Mouse (Mus musculus) midbrain, embryonic 10.5 days (tissue): Measurements from ENCODE around the gene Rab15. TPM values are rescaled to one million over a fixed set of nuclear protein-coding genes. Genes with fewer than 3 reads are reported as not detected.
"Not testable (repeated sequence)": the region's sequence is repeated elsewhere in the genome, so short reads cannot be mapped to it uniquely, and the experiment has no call there.

ENCODE experiments used
- DNase-seq: peaks from one replicate; pipeline ENCODE4 v3.0.0-alpha.2; 2017; ENCODE audit warnings: low spot score
- H3K27ac ChIP-seq: fragments of 300-500 bp; sonication (generic); replicated peaks from 2 replicates; pipeline ENCODE4 v1.5.1; 2016; ENCODE audit warnings: mild to moderate bottlenecking
- H3K27me3 ChIP-seq: fragments of 300-500 bp; sonication (generic); 2 replicates; pipeline ENCODE4 v1.6.1; 2016; ENCODE audit warnings: low read depth, mild to moderate bottlenecking; ENCODE audit not compliant: poor library complexity, severe bottlenecking
- H3K36me3 ChIP-seq: fragments of 300-500 bp; sonication (generic); 2 replicates; pipeline ENCODE4 v1.6.1; 2016; ENCODE audit warnings: mild to moderate bottlenecking, moderate library complexity
- H3K4me1 ChIP-seq: fragments of 300-500 bp; sonication (generic); 2 replicates; pipeline ENCODE4 v1.6.1; 2016
- H3K4me3 ChIP-seq: fragments of 300-500 bp; sonication (generic); 2 replicates; pipeline ENCODE4 v1.5.1; 2016; ENCODE audit warnings: mild to moderate bottlenecking, moderate library complexity
- H3K9me3 ChIP-seq: fragments of 300-500 bp; sonication (generic); replicated peaks from 2 replicates; pipeline ENCODE4 v1.6.1; 2016; ENCODE audit warnings: mild to moderate bottlenecking
- WGBS: fragments of 180-500 bp; shearing (Covaris S2); methylation state at CpG from one replicate; pipeline ENCODE4 v1.1.7; 2016; 5-methylcytosine and 5-hydroxymethylcytosine counted together
- polyA plus RNA-seq: library from polyadenylated mRNA; unstranded; fragments of >200 nt; fragmentation: Nextera tagmentation; extraction: Ambion mirVana; gene quantifications from 2 replicates; pipeline ENCODE4 v1.2.1, GENCODE M21; 2016

Rab15 gene
- polyA plus RNA-seq, 1 experiment from 2014 or later = 14.5 TPM

GRCm38 (mm10) chr12:76814120-76814519 is 8.6 kb downstream of the Rab15 start:
- Histone ChIP-seq H3K4me1 (peaks cover 29% of the 10 kb centered on the region), H3K9me3 (no peaks in the 10 kb centered on the region), H3K27me3 (peaks cover 10% of the 10 kb centered on the region), H3K36me3 (0 out of 2 replicates have a peak, but pooled peaks cover 3% of the 10 kb centered on the region), H3K4me3 (no peak overlapping the region), H3K27ac (no peak overlapping the region)
- WGBS = 81% methylated on average over 2 of the region's 2 CpGs
- DNase-seq = no peak

- Histone ChIP-seq H3K4me1 (peaks cover 23% of the 10 kb centered on the region), H3K4me3 (no peak overlapping the region), H3K27me3 (peaks cover 4% of the 10 kb centered on the region; the same call in 1 of the 2 replicates), H3K9me3 (no peaks in the 10 kb centered on the region), H3K36me3 (0 out of 2 replicates have a peak, but pooled peaks cover 3% of the 10 kb centered on the region), H3K27ac (no peak overlapping the region)
- DNase-seq = no peak
- WGBS = 81% methylated on average over 10 of the region's 10 CpGs
These were observed 9.2 kb downstream of the Rab15 start for GRCm38 (mm10) chr12:76813543-76813942.

GRCm38 (mm10) chr12:76811006-76811405 is 11.7 kb downstream of the Rab15 start:
- WGBS = 91% methylated on average over 4 of the region's 4 CpGs
- no peak overlapping the region for H3K27ac ChIP-seq
- H3K4me1 ChIP-seq = no peaks in the 10 kb centered on the region
- no peaks in the 10 kb centered on the region; the same call in 1 of the 2 replicates for H3K27me3 ChIP-seq
- no peaks in the 10 kb centered on the region for H3K9me3 ChIP-seq
- H3K36me3 ChIP-seq = 0 out of 2 replicates have a peak, but pooled peaks cover 3% of the 10 kb centered on the region
- DNase-seq = no peak
- no peak overlapping the region for H3K4me3 ChIP-seq

DNA sequence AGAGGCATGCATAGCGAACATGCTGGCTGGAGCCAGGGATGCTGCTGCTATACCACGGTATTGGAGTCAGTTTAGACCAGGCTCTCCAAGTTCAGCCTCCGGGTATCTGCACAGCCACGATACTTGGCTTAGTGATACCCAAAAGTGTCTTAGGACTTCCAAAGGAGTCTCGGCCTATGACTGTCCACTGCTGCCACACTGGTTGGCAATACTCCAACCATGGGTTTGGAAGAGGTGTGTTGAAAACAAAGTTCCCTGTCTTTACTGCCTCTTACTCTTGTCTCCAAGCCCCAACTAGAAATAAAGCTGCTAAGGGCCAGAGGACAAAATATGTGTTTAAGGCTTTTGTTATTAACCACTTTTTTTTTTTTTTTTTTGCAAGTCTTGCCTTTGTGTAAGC is 12.2 kb downstream of the Rab15 start:
- no peaks in the 10 kb centered on the region for H3K4me1 ChIP-seq
- 98% methylated on average over 5 of the region's 5 CpGs for WGBS
- DNase-seq = no peak
- no peak overlapping the region for H3K27ac ChIP-seq
- H3K9me3 ChIP-seq = no peaks in the 10 kb centered on the region
- H3K4me3 ChIP-seq = no peak overlapping the region
- 0 out of 2 replicates have a peak, but pooled peaks cover 3% of the 10 kb centered on the region for H3K36me3 ChIP-seq
- no peaks in the 10 kb centered on the region for H3K27me3 ChIP-seq

- 86% methylated on average over 10 of the region's 10 CpGs for WGBS
- H3K27me3 ChIP-seq = peaks cover 6% of the 10 kb centered on the region
- 0 out of 2 replicates have a peak, but pooled peaks cover 3% of the 10 kb centered on the region for H3K36me3 ChIP-seq
- H3K9me3 ChIP-seq = no peaks in the 10 kb centered on the region
- DNase-seq = no peak
- H3K4me1 ChIP-seq = no peaks in the 10 kb centered on the region
- H3K27ac ChIP-seq = no peak overlapping the region
- H3K4me3 ChIP-seq = no peak overlapping the region
These were observed 14.9 kb downstream of the Rab15 start for GRCm38 (mm10) chr12:76807796-76808195.

- no peak for DNase-seq
- Histone ChIP-seq H3K27ac (no peak overlapping the region), H3K4me3 (no peak overlapping the region), H3K27me3 (peaks cover 6% of the 10 kb centered on the region), H3K9me3 (no peaks in the 10 kb centered on the region), H3K36me3 (no peaks in the 10 kb centered on the region), H3K4me1 (peaks cover under 1% of the 10 kb centered on the region; the same call in 1 of the 2 replicates)
- WGBS = 94% methylated on average over 10 of the region's 10 CpGs
These were observed 17.5 kb downstream of the Rab15 start for GRCm38 (mm10) chr12:76805056-76805811.

GRCm38 (mm10) chr12:76803700-76804252 is 18.9 kb downstream of the Rab15 start:
- Histone ChIP-seq H3K4me1 (peaks cover 14% of the 10 kb centered on the region), H3K27me3 (peaks cover 6% of the 10 kb centered on the region), H3K27ac (no peak overlapping the region), H3K9me3 (no peaks in the 10 kb centered on the region), H3K36me3 (no peaks in the 10 kb centered on the region), H3K4me3 (no peak overlapping the region)
- 63% methylated on average over 7 of the region's 7 CpGs for WGBS
- peak; percentile 41 for DNase-seq

DNA sequence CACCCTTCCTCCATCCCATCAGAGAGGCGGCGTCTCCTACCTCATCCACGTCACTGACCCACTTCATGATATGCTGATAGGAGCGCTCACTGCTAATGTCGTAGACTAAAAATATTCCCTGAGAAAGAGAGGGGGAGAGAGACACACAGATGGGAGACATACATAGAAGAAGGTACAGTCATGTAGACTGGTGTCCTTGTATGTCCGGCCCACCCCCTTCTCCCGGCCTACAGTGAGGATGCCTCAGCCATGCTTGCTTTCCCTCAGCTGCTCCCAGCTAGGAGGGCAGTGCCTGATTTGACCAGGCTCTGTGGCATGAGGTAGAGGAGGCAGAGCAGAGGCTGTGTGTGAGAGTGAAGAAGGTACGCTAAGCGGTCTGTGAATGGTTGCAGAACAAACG is 19.7 kb downstream of the Rab15 start:
- Histone ChIP-seq H3K9me3 (no peaks in the 10 kb centered on the region), H3K4me1 (peaks cover 21% of the 10 kb centered on the region), H3K4me3 (no peak overlapping the region), H3K27ac (no peak overlapping the region), H3K36me3 (no peaks in the 10 kb centered on the region), H3K27me3 (peaks cover 6% of the 10 kb centered on the region)
- DNase-seq = no peak
- 92% methylated on average over 10 of the region's 10 CpGs for WGBS

DNA sequence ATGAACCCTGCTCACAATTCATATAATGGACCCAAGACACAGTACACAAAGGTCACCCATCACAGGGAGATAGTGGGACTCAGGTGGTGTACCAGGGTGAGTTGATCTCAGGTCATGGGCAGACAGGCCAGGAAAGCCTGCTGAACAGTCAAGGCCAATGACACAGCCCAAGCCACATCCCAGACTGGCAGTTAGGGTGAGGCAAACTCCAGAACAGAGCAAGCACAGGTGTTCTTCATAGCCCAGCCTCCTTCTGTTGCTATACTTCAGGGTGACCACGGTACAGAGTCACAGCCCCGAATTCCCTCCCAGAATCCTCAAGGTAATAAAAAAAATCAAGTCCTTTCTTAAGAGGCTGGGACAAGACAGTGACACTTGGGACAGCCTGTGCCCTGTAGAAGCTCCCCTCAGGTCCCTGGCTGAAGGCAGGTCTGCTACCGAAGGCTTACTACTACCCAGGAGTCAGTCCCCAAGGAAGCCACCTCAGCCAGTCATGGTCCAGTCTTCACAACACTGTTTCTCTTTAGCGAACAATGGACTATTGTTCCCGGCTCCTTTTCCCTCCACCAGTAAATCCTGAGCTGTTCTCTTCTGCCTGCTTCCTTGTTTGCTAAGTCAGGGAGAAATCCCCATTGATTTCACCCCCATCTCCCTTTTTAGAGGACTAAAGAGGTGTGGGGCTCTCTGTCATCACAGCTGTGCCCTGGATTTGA is 24.5 kb downstream of the Rab15 start:
- DNase-seq = no peak
- H3K4me1 ChIP-seq = peaks cover 22% of the 10 kb centered on the region
- H3K36me3 ChIP-seq = no peaks in the 10 kb centered on the region
- H3K27ac ChIP-seq = 0 out of 2 replicates have a peak overlapping the region, but pooled peaks have one; percentile 23
- no peak overlapping the region for H3K4me3 ChIP-seq
- H3K9me3 ChIP-seq = no peaks in the 10 kb centered on the region
- WGBS = 50% methylated on average over 5 of the region's 5 CpGs
- H3K27me3 ChIP-seq = no peaks in the 10 kb centered on the region; the same call in 1 of the 2 replicates

- DNase-seq = no peak
- Histone ChIP-seq H3K27me3 (no peaks in the 10 kb centered on the region; the same call in 1 of the 2 replicates), H3K9me3 (no peaks in the 10 kb centered on the region), H3K4me3 (no peak overlapping the region), H3K27ac (no peak overlapping the region), H3K36me3 (no peaks in the 10 kb centered on the region), H3K4me1 (peaks cover 22% of the 10 kb centered on the region)
- 91% methylated on average over 7 of the region's 7 CpGs for WGBS
These were observed 25.7 kb downstream of the Rab15 start for GRCm38 (mm10) chr12:76796938-76797539.

- H3K4me1 ChIP-seq = peaks cover 22% of the 10 kb centered on the region
- 84% methylated on average over 5 of the region's 5 CpGs for WGBS
- H3K27ac ChIP-seq = no peak within 1 kb of the TSS
- no peak for DNase-seq
- H3K27me3 ChIP-seq = no peaks in the 10 kb centered on the region; the same call in 1 of the 2 replicates
- no peaks in the 10 kb centered on the region for H3K36me3 ChIP-seq
- H3K9me3 ChIP-seq = no peaks in the 10 kb centered on the region
- H3K4me3 ChIP-seq = no peak within 1 kb of the TSS
These were observed 27.4 kb downstream of the Rab15 start, which contains the start of gene Gpx2 for GRCm38 (mm10) chr12:76795350-76795749. TSS of gene Gpx2 (minus strand) at chr12:76795554.

DNA sequence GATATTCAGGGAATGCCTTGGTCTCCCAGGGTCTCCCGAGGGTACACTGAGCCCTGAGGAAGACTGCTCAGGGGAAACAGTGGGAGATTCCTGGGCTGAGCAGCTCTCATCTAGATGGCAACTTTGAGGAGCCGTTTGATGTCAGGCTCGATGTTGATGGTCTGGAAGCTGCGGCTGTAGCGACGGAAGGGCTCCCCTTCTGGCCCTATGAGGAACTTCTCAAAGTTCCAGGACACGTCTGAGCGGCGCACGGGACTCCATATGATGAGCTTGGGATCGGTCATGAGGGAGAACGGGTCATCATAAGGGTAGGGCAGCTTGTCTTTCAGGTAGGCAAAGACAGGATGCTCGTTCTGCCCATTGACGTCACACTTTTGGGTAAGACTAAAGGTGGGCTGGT is 30.2 kb downstream of the Rab15 start:
- H3K36me3 ChIP-seq, H3K27ac ChIP-seq, DNase-seq, H3K9me3 ChIP-seq, H3K27me3 ChIP-seq, H3K4me3 ChIP-seq, H3K4me1 ChIP-seq: not testable (repeated sequence)
- 49% methylated on average over 14 of the region's 14 CpGs for WGBS
